Mouse (Mus musculus) thymus, adult 2 months (tissue): ENCODE results near the gene Sipa1l2. TPM values are rescaled to one million over a fixed set of nuclear protein-coding genes. Genes with fewer than 3 reads are reported as not detected.

Source experiments
- DNase-seq: peaks from one replicate; pipeline ENCODE4 v3.0.0; 2021
- H3K27ac ChIP-seq: fragments of 200-500 bp; 2 replicates; pipeline ENCODE4 v1.5.1; 2012; ENCODE audit warnings: low read length, control low read depth; ENCODE audit not compliant: control insufficient read depth, insufficient read depth
- H3K27me3 ChIP-seq: fragments of 200-500 bp; 2 replicates; pipeline ENCODE4 v1.6.1; 2012; ENCODE audit warnings: mild to moderate bottlenecking, low read length, moderate library complexity, mixed read lengths; ENCODE audit not compliant: control insufficient read depth, insufficient read depth
- H3K36me3 ChIP-seq: fragments of 200-500 bp; 2 replicates; pipeline ENCODE4 v1.6.1; 2012; ENCODE audit warnings: mild to moderate bottlenecking, low read length, moderate library complexity; ENCODE audit not compliant: control insufficient read depth, insufficient read depth
- H3K4me1 ChIP-seq: fragments of 200-500 bp; replicated peaks from 2 replicates; pipeline ENCODE4 v1.6.1; 2012; ENCODE audit warnings: low read length; ENCODE audit not compliant: control insufficient read depth, insufficient read depth
- H3K4me3 ChIP-seq: fragments of 200-500 bp; 2 replicates; pipeline ENCODE4 v1.5.1; 2012; ENCODE audit warnings: mild to moderate bottlenecking, low read length, control low read depth, moderate library complexity; ENCODE audit not compliant: control insufficient read depth, insufficient read depth
- CTCF ChIP-seq: fragments of 200-500 bp; IDR thresholded peaks from 2 replicates; pipeline ENCODE4 v1.5.1; 2012; ENCODE audit warnings: mild to moderate bottlenecking, control low read depth, low read length, moderate library complexity, borderline replicate concordance; ENCODE audit not compliant: control insufficient read depth, poor library complexity, insufficient read depth; ENCODE audit errors: extremely low read depth
- POLR2A ChIP-seq: fragments of 200-500 bp; IDR thresholded peaks from 2 replicates; pipeline ENCODE4 v1.6.1; 2012; ENCODE audit warnings: mild to moderate bottlenecking, low read length, control low read depth, moderate library complexity; ENCODE audit not compliant: control insufficient read depth, poor library complexity, insufficient read depth; ENCODE audit errors: extremely low read depth
- WGBS: fragments of 180-500 bp; shearing (Covaris S2); methylation state at CpG from one replicate; pipeline ENCODE4 v1.1.7; 2018; 5-methylcytosine and 5-hydroxymethylcytosine counted together
- polyA plus RNA-seq: library from polyadenylated mRNA; depleted of rRNA; stranded (reverse); fragments of >200 nt; gene quantifications from 2 replicates; pipeline ENCODE4 v1.2.3, GENCODE M21; 2012

Gene Sipa1l2
- polyA plus RNA-seq, 1 experiment, result 11.7 TPM

GRCm38 (mm10) chr8:125531640-125532039 is 38.0 kb downstream of the Sipa1l2 start:
- peak overlapping the region; percentile 34; the same call in 1 of the 2 replicates for H3K27ac ChIP-seq
- no peak overlapping the region for H3K4me3 ChIP-seq
- peaks cover 18% of the 10 kb centered on the region for H3K4me1 ChIP-seq
- no peaks in the 10 kb centered on the region for H3K36me3 ChIP-seq
- 0% methylated on average over 1 of the region's 1 CpGs for WGBS
- no peaks in the 10 kb centered on the region for H3K27me3 ChIP-seq
- DNase-seq, result peak; percentile 30
- TF ChIP-seq CTCF (no peak), POLR2A (no peak)

GRCm38 (mm10) chr8:125531088-125531438 is 38.5 kb downstream of the Sipa1l2 start:
- Histone ChIP-seq H3K4me1 (peaks cover 18% of the 10 kb centered on the region), H3K4me3 (no peak overlapping the region), H3K27me3 (no peaks in the 10 kb centered on the region), H3K27ac (no peak overlapping the region), H3K36me3 (no peaks in the 10 kb centered on the region)
- TF ChIP-seq CTCF (no peak), POLR2A (no peak)
- 95% methylated on average over 6 of the region's 6 CpGs for WGBS
- DNase-seq, result no peak

GRCm38 (mm10) chr8:125530187-125531087 is 39.2 kb downstream of the Sipa1l2 start:
- no peak overlapping the region for H3K4me3 ChIP-seq
- DNase-seq, result no peak
- no peak overlapping the region for H3K27ac ChIP-seq
- no peaks in the 10 kb centered on the region for H3K36me3 ChIP-seq
- H3K27me3 ChIP-seq, result no peaks in the 10 kb centered on the region
- WGBS, result 92% methylated on average over 15 of the region's 15 CpGs
- no peak for TF ChIP-seq CTCF
- TF ChIP-seq POLR2A, result no peak
- H3K4me1 ChIP-seq, result peaks cover 18% of the 10 kb centered on the region

GRCm38 (mm10) chr8:125529019-125529418 is 40.6 kb downstream of the Sipa1l2 start:
- peaks cover 20% of the 10 kb centered on the region for H3K4me1 ChIP-seq
- 98% methylated on average over 6 of the region's 6 CpGs for WGBS

GRCm38 (mm10) chr8:125527941-125528340 is 41.7 kb downstream of the Sipa1l2 start:
- 84% methylated on average over 3 of the region's 3 CpGs for WGBS
- no peak for TF ChIP-seq CTCF
- TF ChIP-seq POLR2A, result no peak
- Histone ChIP-seq H3K4me3 (no peak overlapping the region), H3K36me3 (no peaks in the 10 kb centered on the region), H3K27me3 (no peaks in the 10 kb centered on the region), H3K27ac (no peak overlapping the region; the same call in 1 of the 2 replicates), H3K4me1 (peaks cover 30% of the 10 kb centered on the region)
- DNase-seq, result no peak

More at GRCm38 (mm10) chr8:125529019-125529418, 40.6 kb downstream of the Sipa1l2 start:
- Histone ChIP-seq H3K27ac (no peak overlapping the region), H3K4me3 (no peak overlapping the region), H3K27me3 (no peaks in the 10 kb centered on the region), H3K36me3 (no peaks in the 10 kb centered on the region)
- no peak for DNase-seq
- TF ChIP-seq POLR2A (no peak), CTCF (no peak)

- TF ChIP-seq POLR2A (no peak), CTCF (no peak)
- H3K27me3 ChIP-seq, result no peaks in the 10 kb centered on the region
- no peak for DNase-seq
- H3K27ac ChIP-seq, result no peak overlapping the region
- H3K4me3 ChIP-seq, result no peak overlapping the region
- WGBS, result 65% methylated on average over 7 of the region's 7 CpGs
- H3K36me3 ChIP-seq, result no peaks in the 10 kb centered on the region
- H3K4me1 ChIP-seq, result peaks cover 29% of the 10 kb centered on the region
Observed at GRCm38 (mm10) chr8:125526999-125527398, 42.6 kb downstream of the Sipa1l2 start.
